ENCODE assay signal across 10 mouse cellular contexts in the genomic region with DNA sequence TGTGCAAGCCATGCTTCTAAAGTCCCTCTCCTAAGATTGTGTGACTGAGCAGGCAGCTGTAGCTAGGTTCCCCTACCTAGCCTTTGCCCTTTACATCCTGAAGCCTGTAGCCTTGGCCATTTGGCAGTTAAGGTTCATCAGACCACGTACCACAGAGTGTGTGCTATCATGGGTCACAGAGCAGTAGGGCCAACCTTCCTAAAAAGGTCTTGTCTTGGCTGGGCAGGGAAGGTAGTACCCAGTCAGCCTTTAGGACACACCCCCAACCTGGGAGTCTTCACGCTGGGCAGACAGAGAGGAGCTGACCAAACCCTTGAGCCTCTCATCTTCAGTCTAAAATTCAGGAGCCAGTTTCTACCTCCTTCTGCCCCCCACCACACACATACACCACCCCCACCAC. TPM values are rescaled to one million over a fixed set of nuclear protein-coding genes. Genes with fewer than 3 reads are reported as not detected.
DNase-seq lines count a peak whose midpoint lies in the region; ATAC-seq and TF ChIP-seq lines count a peak whose summit lies in the region.
"Had no signal": no experiment of that assay in that cellular context is flagged by ENCODE, and none has a peak within 500 bp of the region (broad histone marks: within the 10 kb centered on the region; RNA-seq: fewer than 3 reads in every experiment).

No protein-coding gene starts in this region.

- no peak overlapping the region; the same call in 1 of the 2 replicates for H3K4me2 ChIP-seq in lung, embryonic 14.5 days
- no peak overlapping the region for H3K4me2 ChIP-seq in lung, postnatal 0 days (replicated peaks; ENCODE audit: low read depth, low read length)
- peak overlapping the region; percentile 95 for H3K4me2 ChIP-seq in hindbrain, embryonic 13.5 days
- H3K4me2 ChIP-seq in kidney, postnatal 0 days (ENCODE audit: low read length) = no peak overlapping the region
- peak overlapping the region; percentile 79; the same call in 1 of the 2 replicates for H3K4me2 ChIP-seq in neural tube, embryonic 14.5 days (ENCODE audit: low read depth, low read length)

- no peak for DNase-seq in lung, embryonic 14.5 days
- DNase-seq in lung, postnatal 0 days (ENCODE audit: low spot score) = no peak
- DNase-seq in kidney, postnatal 0 days (ENCODE audit: low spot score) = no peak
- DNase-seq in spleen, postnatal 36 days (ENCODE audit: low spot score in 2 of 2) = no peak
- no peak for DNase-seq in gastrocnemius, adult 2 months
- DNase-seq: cerebellum, postnatal 25 days; gastrocnemius, postnatal 10 days; right cerebral cortex, postnatal 25 days had no signal

- H3K36me3 ChIP-seq in lung, embryonic 14.5 days (ENCODE audit: insufficient read depth) = peaks cover 5% of the 10 kb centered on the region; the same call in 1 of the 2 replicates
- no peaks in the 10 kb centered on the region for H3K36me3 ChIP-seq in lung, postnatal 0 days (ENCODE audit: insufficient read depth, low read length)
- H3K36me3 ChIP-seq in hindbrain, embryonic 13.5 days = peaks cover 6% of the 10 kb centered on the region
- H3K36me3 ChIP-seq in kidney, postnatal 0 days (ENCODE audit: insufficient read depth, low read length) = no peaks in the 10 kb centered on the region
- no peaks in the 10 kb centered on the region; the same call in 1 of the 2 replicates for H3K36me3 ChIP-seq in neural tube, embryonic 14.5 days (ENCODE audit: control insufficient read depth, insufficient read depth, low read length)

- H3K4me3 ChIP-seq in lung, embryonic 14.5 days (ENCODE audit: low read depth, low read length) = no peak overlapping the region
- H3K4me3 ChIP-seq in lung, postnatal 0 days (ENCODE audit: low read depth, low read length) = no peak overlapping the region
- H3K4me3 ChIP-seq in hindbrain, embryonic 13.5 days = peak overlapping the region; percentile 95; the same call in 1 of the 2 replicates
- no peak overlapping the region for H3K4me3 ChIP-seq in kidney, postnatal 0 days (replicated peaks; ENCODE audit: low read depth, low read length)
- no peak overlapping the region for H3K4me3 ChIP-seq in neural tube, embryonic 14.5 days (ENCODE audit: low read depth, low read length)
- H3K4me3 ChIP-seq in gastrocnemius, adult 2 months = no peak overlapping the region

- intact Hi-C loops in gastrocnemius, adult 2 months (cut with DNase I) = loop anchor here (5.0 kb wide), 1 partner anchor 93 kb away; the partner anchor contains the start of gene Asxl1

- H3K9me3 ChIP-seq in lung, embryonic 14.5 days (ENCODE audit: low read depth, low read length) = no peaks in the 10 kb centered on the region
- H3K9me3 ChIP-seq in lung, postnatal 0 days (ENCODE audit: low read length) = no peaks in the 10 kb centered on the region
- no peaks in the 10 kb centered on the region for H3K9me3 ChIP-seq in hindbrain, embryonic 13.5 days
- no peaks in the 10 kb centered on the region for H3K9me3 ChIP-seq in kidney, postnatal 0 days (replicated peaks; ENCODE audit: low read length)
- H3K9me3 ChIP-seq in neural tube, embryonic 14.5 days (ENCODE audit: control insufficient read depth, low read length) = no peaks in the 10 kb centered on the region

- H3K27ac ChIP-seq in lung, embryonic 14.5 days (ENCODE audit: low read depth) = peak overlapping the region; percentile 50; the same call in 1 of the 2 replicates
- no peak overlapping the region for H3K27ac ChIP-seq in lung, postnatal 0 days (ENCODE audit: low read length)
- H3K27ac ChIP-seq in hindbrain, embryonic 13.5 days = peak overlapping the region; percentile 99; the same call in 1 of the 2 replicates
- H3K27ac ChIP-seq in kidney, postnatal 0 days = peak overlapping the region; percentile 82
- no peak overlapping the region for H3K27ac ChIP-seq in neural tube, embryonic 14.5 days (ENCODE audit: low read depth, low read length)
- H3K27ac ChIP-seq in gastrocnemius, adult 2 months = no peak overlapping the region

- TF ChIP-seq EP300 in lung, postnatal 0 days (IDR thresholded peaks at IDR 0.05) = no peak

- 50% methylated on average over 2 of the region's 2 CpGs for WGBS in lung, embryonic 14.5 days
- WGBS in lung, postnatal 0 days = 55% methylated on average over 2 of the region's 2 CpGs
- WGBS in hindbrain, embryonic 13.5 days = 56% methylated on average over 2 of the region's 2 CpGs
- WGBS in kidney, postnatal 0 days = 35% methylated on average over 2 of the region's 2 CpGs
- WGBS in neural tube, embryonic 14.5 days = 41% methylated on average over 2 of the region's 2 CpGs

- no peak for TF ChIP-seq CTCF in lung, embryonic 14.5 days (IDR thresholded peaks at IDR 0.05; ENCODE audit: low read depth)
- TF ChIP-seq CTCF in lung, postnatal 0 days (IDR thresholded peaks at IDR 0.05) = no peak
- no peak for TF ChIP-seq CTCF in kidney, postnatal 0 days (IDR thresholded peaks at IDR 0.05; ENCODE audit: low read depth)
- TF ChIP-seq CTCF in gastrocnemius, adult 2 months (IDR thresholded peaks at IDR 0.05) = no peak

- H3K27me3 ChIP-seq in lung, embryonic 14.5 days (ENCODE audit: insufficient read depth, low read length) = no peaks in the 10 kb centered on the region
- no peaks in the 10 kb centered on the region for H3K27me3 ChIP-seq in lung, postnatal 0 days (replicated peaks; ENCODE audit: insufficient read depth, low read length)
- no peaks in the 10 kb centered on the region for H3K27me3 ChIP-seq in hindbrain, embryonic 13.5 days
- no peaks in the 10 kb centered on the region for H3K27me3 ChIP-seq in kidney, postnatal 0 days (ENCODE audit: insufficient read depth, low read length)
- no peaks in the 10 kb centered on the region for H3K27me3 ChIP-seq in neural tube, embryonic 14.5 days (ENCODE audit: control insufficient read depth, insufficient read depth, low read length)

- peaks cover 43% of the 10 kb centered on the region for H3K4me1 ChIP-seq in lung, embryonic 14.5 days (ENCODE audit: insufficient read depth)
- peaks cover 60% of the 10 kb centered on the region for H3K4me1 ChIP-seq in lung, postnatal 0 days (ENCODE audit: insufficient read depth, low read depth, low read length)
- H3K4me1 ChIP-seq in hindbrain, embryonic 13.5 days (replicated peaks) = peaks cover 71% of the 10 kb centered on the region
- H3K4me1 ChIP-seq in kidney, postnatal 0 days (replicated peaks; ENCODE audit: insufficient read depth, low read length) = peaks cover 51% of the 10 kb centered on the region
- peaks cover 52% of the 10 kb centered on the region for H3K4me1 ChIP-seq in neural tube, embryonic 14.5 days (ENCODE audit: control insufficient read depth, insufficient read depth, low read length)

- ATAC-seq in lung, embryonic 14.5 days (ENCODE audit: insufficient read depth) = no peak
- no peak for ATAC-seq in lung, postnatal 0 days
- no peak for ATAC-seq in hindbrain, embryonic 13.5 days (ENCODE audit: low FRiP score)
- ATAC-seq in kidney, postnatal 0 days (replicated peaks; ENCODE audit: low FRiP score, low read depth) = no peak
- ATAC-seq in neural tube, embryonic 14.5 days (ENCODE audit: low read depth) = no peak

- H3K9ac ChIP-seq in lung, embryonic 14.5 days = no peak overlapping the region
- H3K9ac ChIP-seq in lung, postnatal 0 days (replicated peaks; ENCODE audit: low read depth) = no peak overlapping the region
- peak overlapping the region; percentile 98 for H3K9ac ChIP-seq in hindbrain, embryonic 13.5 days
- peak overlapping the region; percentile 23; the same call in 1 of the 2 replicates for H3K9ac ChIP-seq in kidney, postnatal 0 days (ENCODE audit: low read depth, low read length)
- no peak overlapping the region for H3K9ac ChIP-seq in neural tube, embryonic 14.5 days (replicated peaks; ENCODE audit: low read depth, low read length)

RNA-seq across cellular contexts. Expression of gene 4930404H24Rik, which starts 51.8 kb away (rescaled TPM):
- polyA plus RNA-seq in lung, embryonic 14.5 days (2014; fragmentation: Nextera tagmentation; extraction: Ambion mirVana) = not detected in 2 replicates
- not detected in 2 replicates for polyA plus RNA-seq in lung, postnatal 0 days (2015; fragmentation: Nextera tagmentation; extraction: Ambion mirVana)
- polyA plus RNA-seq in hindbrain, embryonic 13.5 days (2015; fragmentation: Nextera tagmentation; extraction: Ambion mirVana) = not detected in 2 replicates
- not detected in 2 replicates for polyA plus RNA-seq in kidney, postnatal 0 days (2015; fragmentation: Nextera tagmentation; extraction: Ambion mirVana)
- not detected in 2 replicates for polyA plus RNA-seq in neural tube, embryonic 14.5 days (2014; fragmentation: Nextera tagmentation; extraction: Ambion mirVana)
- total RNA-seq in gastrocnemius, adult 2 months (2021) = not detected
- total RNA-seq: gastrocnemius, postnatal 10 days had no signal

Comparison
In these comparisons a context has a peak if more than half of its experiments do, and no peak if none do; other contexts are left out.
1. H3K27ac ChIP-seq: peak in lung, embryonic 14.5 days (single experiment), hindbrain, embryonic 13.5 days (single experiment) and kidney, postnatal 0 days (single experiment); none in lung, postnatal 0 days (single experiment), neural tube, embryonic 14.5 days (single experiment) and gastrocnemius, adult 2 months (single experiment).
2. H3K4me2 ChIP-seq: peak in hindbrain, embryonic 13.5 days (single experiment) and neural tube, embryonic 14.5 days (single experiment); none in lung, embryonic 14.5 days (single experiment), lung, postnatal 0 days (single experiment) and kidney, postnatal 0 days (single experiment).
3. H3K9ac ChIP-seq: peak in hindbrain, embryonic 13.5 days (single experiment) and kidney, postnatal 0 days (single experiment); none in lung, embryonic 14.5 days (single experiment), lung, postnatal 0 days (single experiment) and neural tube, embryonic 14.5 days (single experiment).